Mouse (Mus musculus): ENCODE data around the gene Ap4s1.

Ap4s1 gene

DNA sequence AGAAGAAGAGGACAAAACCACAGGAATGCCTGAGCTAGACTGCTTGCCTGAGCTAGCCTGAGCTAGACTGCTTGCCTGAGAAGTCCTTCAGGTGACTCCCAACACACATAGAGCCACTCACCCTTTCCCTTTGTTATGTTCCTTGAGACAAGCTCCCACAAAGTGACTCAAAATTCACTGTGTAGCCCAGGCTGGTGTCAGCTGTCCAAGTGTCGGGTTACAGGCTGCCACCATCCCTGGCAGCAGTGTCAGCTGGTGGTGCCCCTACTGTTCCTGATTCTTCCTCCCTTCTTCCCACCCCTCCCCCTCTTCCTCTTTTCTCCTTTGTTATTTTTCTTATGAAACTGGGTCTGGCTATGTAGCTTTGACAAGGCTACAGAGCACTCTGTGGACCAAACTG lies 13.0 kb downstream of the Ap4s1 start:
- in situ Hi-C loops (cut with MboI; ENCODE audit: low sequenced_read_pairs): no loop called here

DNA sequence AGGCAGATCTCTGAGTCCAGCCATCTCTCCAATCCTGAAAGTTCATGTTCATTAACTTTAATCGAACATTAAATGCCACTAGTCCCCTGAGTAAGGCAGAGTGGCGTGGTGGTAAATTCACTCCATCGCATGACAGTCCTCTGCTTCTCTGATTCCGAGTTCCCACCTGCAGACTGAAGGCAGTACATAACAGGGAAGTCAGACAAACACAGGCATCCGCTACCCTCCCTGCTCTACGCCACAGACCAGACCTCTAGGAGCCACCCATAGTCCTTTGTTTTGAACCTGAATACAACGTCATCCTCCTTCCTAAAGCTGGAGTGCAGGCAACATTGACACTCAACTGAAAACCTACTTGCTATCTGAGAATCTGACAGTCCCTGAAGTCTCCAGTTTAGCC lies 13.7 kb downstream of the Ap4s1 start:
- in situ Hi-C loops (cut with MboI; ENCODE audit: low sequenced_read_pairs): no loop called here

DNA sequence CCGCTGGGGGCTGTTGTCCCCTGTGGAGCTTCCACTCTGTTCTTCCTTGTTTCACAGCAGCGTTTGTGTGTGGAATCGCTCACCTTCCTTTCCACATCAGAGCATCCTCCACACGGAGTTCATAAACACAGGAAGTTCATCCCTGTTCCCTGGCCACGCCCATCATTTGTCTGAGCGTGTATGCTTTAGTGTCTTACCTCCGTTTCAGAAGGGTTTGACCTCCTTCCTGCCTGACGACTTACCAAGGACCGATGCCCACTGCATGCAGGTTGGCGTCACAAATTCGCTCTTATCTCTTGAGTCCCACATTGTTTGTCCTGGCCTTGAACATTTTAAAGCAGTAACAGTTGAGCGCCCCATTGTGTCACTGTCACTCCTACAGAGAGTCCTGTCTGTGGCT lies 14.9 kb downstream of the Ap4s1 start:
- in situ Hi-C loops (cut with MboI; ENCODE audit: low sequenced_read_pairs): no loop called here

DNA sequence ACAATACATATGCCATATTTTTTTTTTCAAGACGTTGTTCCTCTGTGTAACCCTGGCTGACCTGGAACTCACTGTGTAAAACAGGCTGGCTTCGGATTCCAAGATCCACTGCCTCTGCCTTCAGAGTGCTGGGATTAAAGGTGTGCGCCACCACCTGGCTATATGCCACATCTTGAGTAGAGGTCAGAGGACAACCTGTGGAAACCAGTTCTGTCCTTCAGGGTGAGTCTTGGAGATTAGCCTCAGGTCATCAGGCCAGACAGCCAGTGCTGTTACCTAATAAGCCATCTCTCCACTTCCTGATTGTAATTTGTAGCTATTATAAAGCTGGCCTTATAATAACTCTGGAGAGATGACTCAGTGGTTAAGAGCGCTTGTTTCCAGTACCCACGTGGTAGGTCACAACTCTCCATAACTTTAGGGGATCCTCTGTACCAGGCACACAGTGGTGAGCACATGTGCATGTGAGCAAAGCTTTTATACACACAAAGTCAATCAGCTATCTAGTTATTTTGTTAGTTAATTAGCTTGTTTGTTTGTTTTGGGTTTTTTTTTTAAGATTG lies 15.9 kb downstream of the Ap4s1 start:
- in situ Hi-C loops (cut with MboI; ENCODE audit: low sequenced_read_pairs): no loop called here

DNA sequence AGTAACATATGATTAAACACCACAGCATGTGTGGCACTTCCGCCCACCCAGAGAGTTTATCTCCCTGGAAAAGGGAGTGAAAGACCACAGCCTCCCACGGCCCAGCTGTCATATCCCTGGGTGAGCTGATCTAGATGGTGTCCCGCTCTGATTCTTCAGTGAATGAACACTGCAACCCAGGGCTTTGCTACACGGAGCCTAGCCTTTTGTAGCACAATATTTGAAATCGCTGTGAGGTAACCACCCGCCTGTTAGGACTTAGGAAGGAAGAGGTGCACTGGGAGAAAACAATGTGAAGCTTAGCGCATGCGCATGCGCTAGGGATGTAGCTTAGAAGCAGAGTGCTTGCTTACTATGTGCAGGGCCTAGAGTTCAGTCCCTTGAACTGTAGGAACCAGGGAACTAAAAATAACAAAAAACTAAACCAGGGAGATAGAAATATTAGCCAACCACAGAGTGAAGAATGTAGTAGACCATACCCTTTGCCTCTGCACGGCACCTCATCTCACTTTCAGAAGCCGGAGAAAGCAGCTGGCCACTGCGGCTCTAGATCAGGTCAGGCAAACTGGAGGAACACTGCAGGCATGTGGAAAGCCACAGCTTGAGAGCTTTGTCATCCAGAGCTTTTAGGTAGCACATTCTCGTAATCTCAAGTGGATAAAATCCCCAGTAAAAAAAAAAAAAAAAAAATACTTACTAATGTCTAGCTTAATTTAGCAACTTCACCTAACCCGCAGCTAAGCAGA lies 18.3 kb downstream of the Ap4s1 start:
- in situ Hi-C loops (cut with MboI; ENCODE audit: low sequenced_read_pairs): no loop called here

DNA sequence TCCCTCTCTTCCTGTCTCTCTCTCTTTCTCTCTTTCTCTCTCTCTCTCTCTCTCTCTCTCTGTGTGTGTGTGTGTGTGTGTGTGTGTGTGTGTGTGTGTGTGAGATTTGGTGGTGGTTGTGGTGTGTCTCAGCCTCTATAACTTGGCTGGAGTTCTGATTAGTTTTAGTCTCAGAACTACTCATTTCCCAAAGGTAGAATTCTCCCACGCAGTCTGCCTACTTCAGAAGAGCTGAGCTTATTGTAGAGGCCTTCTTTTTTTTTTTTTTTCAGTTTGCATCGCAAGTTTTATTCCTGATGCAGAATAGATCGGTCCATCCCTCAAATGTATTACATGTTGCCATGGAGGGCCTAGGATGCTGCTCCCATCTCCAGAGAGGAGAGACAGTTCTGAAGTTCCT lies 18.9 kb downstream of the Ap4s1 start:
- in situ Hi-C loops (cut with MboI; ENCODE audit: low sequenced_read_pairs): no loop called here

DNA sequence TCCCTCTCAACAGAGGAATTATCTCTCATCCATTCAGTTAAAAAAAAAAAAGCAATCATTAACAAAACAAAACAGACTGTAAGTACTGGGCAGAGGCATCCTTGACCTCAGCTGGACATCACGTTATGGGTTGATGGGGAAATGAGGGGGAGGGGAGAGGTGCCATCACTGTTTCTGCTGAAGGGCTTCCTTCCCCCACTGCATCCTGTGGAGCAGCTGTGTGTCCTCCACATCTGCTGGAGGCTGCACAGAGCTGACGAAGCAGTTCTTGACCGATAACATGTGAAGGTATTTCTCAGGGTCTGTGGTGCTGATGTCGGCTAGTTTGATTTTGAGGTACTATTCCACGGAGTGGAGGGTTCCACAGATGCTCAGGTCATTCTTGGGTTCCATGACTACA lies 19.3 kb downstream of the Ap4s1 start:
- in situ Hi-C loops (cut with MboI; ENCODE audit: low sequenced_read_pairs): no loop called here

DNA sequence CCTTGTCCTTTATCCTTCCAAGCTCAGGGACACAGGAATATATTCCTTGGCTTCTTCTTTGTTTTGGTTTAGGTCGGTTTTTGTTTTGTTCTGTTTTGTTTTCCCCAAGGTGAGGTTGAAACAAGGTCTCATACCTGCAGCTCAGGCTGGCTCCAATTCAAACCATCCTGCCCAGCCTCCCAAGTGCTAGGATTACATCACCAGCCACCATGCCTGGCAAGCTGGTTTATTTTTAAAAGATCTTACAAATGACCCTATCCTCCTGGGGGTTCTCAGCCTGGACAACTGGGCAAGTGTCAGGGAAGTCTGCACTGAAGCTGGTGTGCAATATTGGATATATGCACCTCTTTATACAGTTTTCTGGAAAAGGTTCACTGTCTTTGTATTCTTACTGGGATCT lies 21.9 kb downstream of the Ap4s1 start:
- in situ Hi-C loops (cut with MboI; ENCODE audit: low sequenced_read_pairs): no loop called here

DNA sequence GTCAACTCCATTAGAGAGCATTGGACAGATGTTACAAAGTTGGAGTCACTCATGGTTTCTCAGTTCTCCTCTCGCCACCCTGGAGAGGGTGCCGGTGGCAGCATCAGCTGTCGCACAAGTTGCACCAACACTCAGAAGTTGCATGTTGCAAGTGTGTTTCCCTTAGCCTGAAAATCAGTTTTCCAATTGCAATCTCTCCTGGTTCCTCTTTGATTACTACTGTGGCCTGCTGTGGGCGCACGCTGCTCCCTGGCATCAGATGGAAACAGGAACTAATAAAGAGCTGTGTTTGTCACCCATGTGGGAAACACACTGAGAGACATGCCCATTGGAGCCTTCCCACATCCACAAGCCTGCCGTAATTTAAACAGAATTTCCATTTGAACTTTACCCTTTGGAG lies 27.8 kb downstream of the Ap4s1 start:
- in situ Hi-C loops (cut with MboI; ENCODE audit: low sequenced_read_pairs): no loop called here

DNA sequence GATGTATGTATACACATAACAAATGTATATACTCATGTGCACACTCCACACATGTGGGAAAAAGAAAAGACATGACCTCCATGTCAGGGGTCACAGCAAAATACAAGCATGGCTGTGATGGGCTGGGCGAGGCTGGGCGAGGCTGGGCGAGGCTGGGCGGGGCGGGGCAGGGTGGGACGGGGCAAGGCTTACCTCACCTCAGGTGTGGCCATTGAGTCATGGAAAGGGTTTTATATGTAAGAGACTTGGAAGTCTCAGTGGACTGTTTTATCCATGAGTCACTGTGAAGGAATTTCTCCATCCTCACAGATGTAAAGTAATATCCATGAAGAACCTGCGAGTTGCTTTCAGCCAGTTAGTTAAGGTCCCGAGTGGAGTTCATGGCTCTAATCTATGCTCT lies 31.0 kb downstream of the Ap4s1 start:
- in situ Hi-C loops (cut with MboI; ENCODE audit: low sequenced_read_pairs): no loop called here

DNA sequence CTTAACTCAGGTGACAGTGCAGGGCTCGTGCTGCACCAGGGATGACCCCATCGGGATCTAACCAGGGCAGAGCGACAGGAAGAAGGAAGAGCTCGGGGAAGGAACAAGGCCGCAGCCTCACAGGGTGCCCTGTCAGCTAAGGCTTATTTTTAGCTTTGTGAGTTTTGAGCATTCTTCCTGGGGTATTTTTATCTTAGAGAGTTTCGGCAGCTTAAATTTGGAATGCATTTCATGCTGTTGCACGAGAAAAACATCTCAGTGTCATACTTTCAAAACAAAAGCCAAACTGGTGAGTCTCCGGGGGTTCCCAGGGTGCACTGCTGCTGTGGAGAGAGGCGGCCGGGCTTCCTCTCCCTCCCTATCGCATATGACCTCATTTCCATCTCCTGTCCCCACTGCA lies 38.2 kb downstream of the Ap4s1 start:
- in situ Hi-C loops (cut with MboI; ENCODE audit: low sequenced_read_pairs): no loop called here

DNA sequence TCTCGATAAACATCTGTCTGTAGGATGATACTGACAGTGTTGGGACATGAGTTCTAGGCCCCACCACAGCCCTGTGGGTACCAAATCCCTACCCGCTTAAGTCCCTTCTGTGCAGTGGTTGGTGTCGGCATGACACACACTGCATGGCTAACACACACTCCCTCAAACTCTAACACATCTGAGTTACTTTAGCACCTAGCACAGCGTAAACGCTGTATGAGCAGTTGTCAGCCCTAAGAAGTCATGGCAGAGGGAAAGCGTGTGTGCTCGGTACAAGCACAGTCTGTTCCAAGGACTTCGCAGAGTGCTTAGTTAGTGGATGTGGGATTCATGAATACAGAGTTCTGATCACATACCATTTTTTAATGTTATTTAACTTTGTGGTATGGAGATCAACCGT lies 39.0 kb downstream of the Ap4s1 start:
- in situ Hi-C loops (cut with MboI; ENCODE audit: low sequenced_read_pairs): no loop called here

DNA sequence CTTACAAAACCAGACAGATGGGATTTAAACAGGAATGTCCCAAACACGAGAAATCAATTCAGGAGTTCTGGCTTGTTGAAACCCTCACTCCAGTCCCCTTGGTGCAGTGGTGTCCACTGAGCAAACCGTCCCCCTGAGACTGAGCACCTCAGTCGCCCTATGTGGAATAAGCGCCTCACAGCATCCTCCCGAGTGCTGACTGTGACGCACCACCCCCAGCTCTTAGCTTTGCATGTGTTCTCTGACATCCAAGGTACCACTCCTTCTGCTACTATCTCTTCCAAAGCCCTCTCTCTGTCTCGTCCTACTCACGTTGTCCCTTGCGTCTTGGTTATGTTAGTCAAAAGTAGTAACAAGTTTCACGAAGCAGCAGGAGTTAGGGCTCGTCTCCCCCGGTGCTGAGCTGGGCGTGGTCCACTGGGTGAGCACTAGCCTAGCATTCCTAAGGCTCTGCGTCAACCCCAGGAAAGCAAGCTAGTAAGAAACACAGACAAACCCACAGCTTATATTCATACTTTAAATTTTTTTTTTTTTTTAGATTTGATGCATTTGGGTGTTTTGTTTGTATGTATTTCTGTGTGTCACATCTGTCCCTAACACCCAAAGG lies 43.9 kb downstream of the Ap4s1 start:
- in situ Hi-C loops (cut with MboI; ENCODE audit: low sequenced_read_pairs): no loop called here

DNA sequence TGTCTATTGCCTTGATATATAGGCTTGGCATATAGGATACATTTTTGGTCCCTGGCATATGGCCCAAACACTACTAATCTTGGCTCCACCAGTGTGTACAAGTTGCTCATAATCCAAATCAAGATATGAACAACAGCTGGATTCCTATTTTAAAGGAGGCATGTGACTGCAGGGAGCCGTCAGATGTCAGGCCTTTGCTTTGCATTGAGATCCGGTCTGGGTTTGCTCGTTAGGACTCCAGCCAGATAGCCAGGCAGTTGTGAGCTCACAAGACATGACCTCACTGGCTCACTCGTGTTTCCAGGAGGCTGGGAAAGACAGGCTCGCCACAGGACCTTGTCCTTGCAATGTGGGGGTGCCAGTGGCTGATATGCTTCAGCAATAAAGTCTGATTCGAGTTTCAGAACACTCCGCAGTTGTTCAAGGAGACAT lies 45.0 kb downstream of the Ap4s1 start:
- in situ Hi-C loops (cut with MboI; ENCODE audit: low sequenced_read_pairs): no loop called here

DNA sequence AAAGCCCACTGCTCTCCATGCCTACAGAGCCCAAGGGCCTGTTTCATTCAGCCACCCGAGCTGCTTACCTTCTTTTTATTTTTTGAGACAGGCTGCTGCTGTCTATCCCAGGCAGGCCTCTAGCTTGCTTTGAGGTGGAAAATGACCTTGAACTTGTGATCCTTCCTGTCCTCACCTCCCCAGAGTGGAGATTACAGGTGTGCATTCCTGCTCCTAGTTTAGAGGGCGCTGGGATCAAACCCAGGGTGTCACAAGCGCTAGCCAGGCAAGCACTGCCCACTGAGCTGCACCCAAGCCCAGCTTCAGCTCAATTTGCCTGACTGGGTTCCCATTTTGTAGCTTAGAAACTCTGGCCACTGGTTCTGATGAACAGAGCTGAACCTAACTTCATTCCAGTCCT lies 45.5 kb downstream of the Ap4s1 start:
- in situ Hi-C loops (cut with MboI; ENCODE audit: low sequenced_read_pairs): no loop called here

DNA sequence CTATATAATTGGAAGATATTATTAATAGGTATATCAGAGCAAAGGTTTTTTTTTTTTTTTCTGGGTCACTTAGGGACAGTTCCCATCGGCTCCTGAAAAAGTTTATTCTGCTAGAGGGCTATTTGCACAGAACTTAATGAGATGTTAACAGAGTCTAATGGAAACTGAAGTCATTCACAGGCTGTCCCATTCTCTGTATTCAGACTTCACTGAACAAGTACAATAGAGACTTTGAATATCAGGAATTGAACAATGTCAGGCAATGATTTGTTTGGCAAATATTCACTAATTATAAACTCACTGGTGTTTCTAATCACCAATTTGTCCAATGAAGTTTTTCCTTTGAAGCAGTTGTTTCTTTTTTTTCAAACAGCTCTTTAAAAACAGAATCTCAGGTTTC lies 46.0 kb downstream of the Ap4s1 start:
- in situ Hi-C loops (cut with MboI; ENCODE audit: low sequenced_read_pairs): no loop called here

DNA sequence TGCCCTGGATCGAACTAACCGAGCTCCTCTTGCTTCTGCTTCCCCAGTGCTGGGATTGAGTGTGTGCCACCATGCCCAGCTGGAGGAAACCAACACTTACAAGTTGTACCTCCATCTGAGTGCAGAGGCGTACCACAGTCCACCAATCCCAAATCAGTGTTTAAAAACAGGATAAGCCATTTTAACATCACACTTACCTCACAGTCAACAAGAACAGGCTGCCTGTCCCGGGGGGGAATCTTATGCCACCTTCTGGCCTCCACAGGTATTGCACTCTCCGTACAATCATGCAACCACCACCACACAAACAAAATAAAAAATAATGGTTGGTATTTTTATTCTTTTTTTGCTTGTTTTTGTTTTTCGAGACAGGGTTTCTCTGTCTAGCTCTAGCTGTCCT lies 50.9 kb downstream of the Ap4s1 start:
- in situ Hi-C loops (cut with MboI; ENCODE audit: low sequenced_read_pairs): no loop called here

DNA sequence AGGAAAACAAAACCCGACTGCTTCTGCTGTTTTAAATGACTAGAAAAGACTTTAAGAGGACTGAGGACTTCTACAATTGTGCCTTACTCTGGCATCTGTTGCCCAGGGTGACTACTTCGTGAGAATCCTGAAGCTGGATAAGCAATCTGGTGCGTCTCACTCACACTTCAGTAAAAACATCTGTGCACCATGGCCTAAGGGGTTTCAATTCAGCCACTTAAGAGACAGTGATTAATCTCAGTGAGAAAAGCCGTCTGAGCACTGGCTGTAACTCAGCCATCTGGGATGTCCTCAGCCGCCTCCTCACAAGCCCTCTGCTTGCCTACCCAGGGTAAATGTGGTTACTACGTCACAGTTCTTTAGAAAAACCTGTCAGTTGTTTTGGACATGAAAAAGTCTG lies 54.1 kb downstream of the Ap4s1 start:
- in situ Hi-C loops (cut with MboI; ENCODE audit: low sequenced_read_pairs): no loop called here

DNA sequence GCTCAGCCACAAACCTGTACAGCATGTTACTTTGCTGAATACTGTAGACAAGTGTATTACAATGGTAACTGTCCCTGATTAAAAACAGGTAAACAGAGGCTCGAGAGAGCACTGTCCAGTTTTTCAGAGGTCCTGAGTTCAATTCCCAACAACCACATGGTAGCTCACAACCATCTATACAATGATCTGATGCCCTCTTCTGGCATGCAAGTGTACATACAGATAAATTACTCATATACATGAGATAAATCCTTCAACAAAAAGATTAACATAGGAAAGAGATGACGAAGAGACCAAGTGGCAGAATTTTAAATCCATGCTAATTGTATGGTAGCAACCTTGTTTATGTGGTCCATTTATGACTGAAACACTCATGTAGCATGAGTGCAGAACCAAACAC lies 56.5 kb downstream of the Ap4s1 start:
- in situ Hi-C loops (cut with MboI; ENCODE audit: low sequenced_read_pairs): no loop called here

DNA sequence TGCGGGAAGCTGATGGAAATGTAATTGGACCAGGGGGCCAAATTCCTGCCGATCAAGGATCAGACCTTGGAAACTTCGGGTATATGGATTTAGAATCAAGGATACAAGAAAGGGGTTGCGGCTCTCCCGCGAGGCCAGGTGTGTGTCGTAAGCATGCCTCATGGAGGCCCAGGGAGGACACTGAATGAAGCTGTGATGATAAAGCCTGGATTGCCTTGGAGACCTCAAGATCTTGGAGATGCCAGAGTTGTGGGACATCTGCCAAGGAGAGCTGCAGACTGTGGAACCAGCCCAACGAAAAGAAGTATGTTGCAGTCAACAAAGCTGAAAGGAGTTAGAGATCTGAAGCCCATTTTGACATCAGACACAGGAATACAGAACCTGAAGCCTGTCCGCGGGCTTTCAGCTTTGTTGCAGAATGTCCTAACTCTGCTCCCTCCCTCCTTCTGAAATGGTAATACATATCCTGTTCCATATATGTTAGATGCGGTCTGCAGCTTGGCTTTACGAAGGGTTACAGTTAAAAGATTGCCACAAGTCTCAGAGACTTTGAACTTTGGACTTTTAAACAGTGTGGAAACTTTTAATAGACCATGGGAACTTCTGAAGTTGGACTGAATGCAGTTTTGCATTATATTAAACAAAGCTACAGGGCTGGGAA lies 65.2 kb downstream of the Ap4s1 start:
- in situ Hi-C loops (cut with MboI; ENCODE audit: low sequenced_read_pairs): loop anchor here (25.0 kb wide), 1 partner anchor 369 kb away; the partner anchor contains the start of gene Scfd1

DNA sequence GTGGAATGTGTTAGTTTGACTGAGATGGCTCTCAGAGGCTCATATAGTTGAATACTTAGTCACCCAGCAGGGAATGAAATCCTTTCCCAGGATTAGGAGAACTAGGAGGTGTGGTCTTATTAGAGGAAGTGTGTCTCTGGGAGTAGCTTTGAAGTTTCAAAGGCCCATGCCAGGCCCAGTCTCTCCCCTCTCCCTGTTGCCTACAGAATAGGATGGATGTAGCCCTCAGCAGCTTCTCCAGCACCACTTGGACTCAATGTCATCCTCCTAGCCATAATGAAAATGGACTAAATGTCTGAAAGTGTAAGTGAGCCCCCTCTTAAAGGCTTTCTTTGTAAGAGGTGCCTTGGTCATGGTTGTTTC lies 65.7 kb downstream of the Ap4s1 start:
- in situ Hi-C loops (cut with MboI; ENCODE audit: low sequenced_read_pairs): loop anchor here (25.0 kb wide), 1 partner anchor 369 kb away; the partner anchor contains the start of gene Scfd1

DNA sequence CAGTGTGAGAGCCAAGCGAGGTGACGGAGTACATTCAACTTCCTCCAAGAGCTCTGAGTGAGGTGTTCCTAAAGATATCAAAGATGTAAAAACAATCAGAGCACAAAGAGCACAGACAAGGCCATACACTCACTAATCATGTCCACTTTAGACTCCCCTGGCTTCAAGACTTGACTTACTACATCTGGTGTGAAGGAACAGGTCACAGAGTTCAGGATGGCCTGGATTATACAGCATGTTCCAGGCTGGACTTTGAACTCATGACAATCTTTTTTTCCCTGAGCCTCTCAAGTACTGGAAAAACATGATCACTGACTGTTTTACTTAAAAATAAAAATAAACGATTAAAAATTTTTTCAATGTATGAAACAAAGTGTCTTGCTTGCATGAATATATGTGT lies 68.5 kb downstream of the Ap4s1 start:
- in situ Hi-C loops (cut with MboI; ENCODE audit: low sequenced_read_pairs): loop anchor here (25.0 kb wide), 1 partner anchor 372 kb away; the partner anchor contains the start of gene Scfd1
